Mouse (Mus musculus): ENCODE results near the gene Prdm1. TPM values are rescaled to one million over a fixed set of nuclear protein-coding genes. Genes with fewer than 3 reads are reported as not detected.

Gene Prdm1
- 7.6 TPM for polyA plus RNA-seq (2014; fragmentation: Illumina TruSeq; extraction: RNeasy Lipid Tissue Mini Kit (QIAGEN cat#74804); ENCODE audit: low replicate concordance)

GRCm38 (mm10) chr10:44528291-44529082 lies at the start of gene Prdm1:
Gene Prdm1 (minus strand): TSS chr10:44528501.

Measured in small intestine, adult 10 weeks (tissue).